Mouse (Mus musculus) midbrain, embryonic 15.5 days (tissue): ENCODE measurements around the gene Pfn1. TPM values are rescaled to one million over a fixed set of nuclear protein-coding genes. Genes with fewer than 3 reads are reported as not detected.

Experiments used
- ATAC-seq: fragments of 200-750 bp; cut with Nextera tagmentation; replicated peaks from 2 replicates; pipeline ENCODE4 v1.8.0; 2017; ENCODE audit warnings: moderate TSS enrichment
- H3K27ac ChIP-seq: fragments of 300-500 bp; sonication (generic); 2 replicates; pipeline ENCODE4 v1.5.1; 2015; ENCODE audit warnings: mild to moderate bottlenecking, inconsistent platforms
- H3K27me3 ChIP-seq: fragments of 300-500 bp; sonication (generic); replicated peaks from 2 replicates; pipeline ENCODE4 v1.6.1; 2015; ENCODE audit warnings: inconsistent platforms
- H3K36me3 ChIP-seq: fragments of 300-500 bp; sonication (generic); replicated peaks from 2 replicates; pipeline ENCODE4 v1.6.1; 2015; ENCODE audit warnings: inconsistent platforms
- H3K4me1 ChIP-seq: fragments of 300-500 bp; sonication (generic); 2 replicates; pipeline ENCODE4 v1.6.1; 2015; ENCODE audit warnings: inconsistent platforms
- H3K4me2 ChIP-seq: fragments of 300-500 bp; sonication (generic); 2 replicates; pipeline ENCODE4 v1.6.1; 2015; ENCODE audit warnings: inconsistent platforms, mild to moderate bottlenecking, moderate library complexity
- H3K4me3 ChIP-seq: fragments of 300-500 bp; sonication (generic); 2 replicates; pipeline ENCODE4 v1.5.1; 2015; ENCODE audit warnings: mild to moderate bottlenecking, inconsistent platforms
- H3K9ac ChIP-seq: fragments of 300-500 bp; sonication (generic); 2 replicates; pipeline ENCODE4 v1.6.1; 2015; ENCODE audit warnings: mild to moderate bottlenecking, inconsistent platforms
- H3K9me3 ChIP-seq: fragments of 300-500 bp; sonication (generic); 2 replicates; pipeline ENCODE4 v1.6.1; 2016; ENCODE audit warnings: inconsistent platforms
- WGBS: fragments of 180-500 bp; shearing (Covaris S2); methylation state at CpG from one replicate; pipeline ENCODE4 v1.1.7; 2015; ENCODE audit warnings: mixed read lengths; 5-methylcytosine and 5-hydroxymethylcytosine counted together
- polyA plus RNA-seq: library from polyadenylated mRNA; unstranded; fragments of >200 nt; fragmentation: Nextera tagmentation; extraction: Ambion mirVana; gene quantifications from 2 replicates; pipeline ENCODE4 v1.2.1, GENCODE M21; 2015

The Pfn1 gene
- 659 and 665 TPM in 2 replicates for polyA plus RNA-seq

GRCm38 (mm10) chr11:70654198-70654922, at the start of gene Pfn1:
Pfn1 (minus strand) TSS chr11:70654644.
- peaks cover 38% of the 10 kb centered on the region for H3K4me1 ChIP-seq
- WGBS: under 1% methylated on average over 61 of the region's 61 CpGs

GRCm38 (mm10) chr11:70702781-70703180, 48.3 kb upstream of the Pfn1 start:
- H3K4me3 ChIP-seq: no peak overlapping the region
- WGBS: 69% methylated on average over 6 of the region's 6 CpGs

More at GRCm38 (mm10) chr11:70654198-70654922, at the start of gene Pfn1:
- peak within 1 kb of the TSS; percentile 93 for H3K4me2 ChIP-seq
- peaks cover 26% of the 10 kb centered on the region for H3K36me3 ChIP-seq
- H3K27ac ChIP-seq: peak within 1 kb of the TSS; percentile 97
- no peaks in the 10 kb centered on the region for H3K9me3 ChIP-seq
- peak; percentile 61 for ATAC-seq
- H3K27me3 ChIP-seq: 0 out of 2 replicates have a peak, but pooled peaks cover 2% of the 10 kb centered on the region
- H3K4me3 ChIP-seq: peak within 1 kb of the TSS; percentile 99
- H3K9ac ChIP-seq: peak within 1 kb of the TSS; percentile 99

GRCm38 (mm10) chr11:70701984-70702733, 47.7 kb upstream of the Pfn1 start:
- H3K9ac ChIP-seq: peak overlapping the region; percentile 92; the same call in 1 of the 2 replicates
- no peak overlapping the region for H3K27ac ChIP-seq
- peak overlapping the region; percentile 97 for H3K4me3 ChIP-seq
- peaks cover 13% of the 10 kb centered on the region; the same call in 1 of the 2 replicates for H3K36me3 ChIP-seq
- H3K4me1 ChIP-seq: peaks cover 24% of the 10 kb centered on the region
- H3K4me2 ChIP-seq: peak overlapping the region; percentile 90
- no peak for ATAC-seq
- H3K27me3 ChIP-seq: no peaks in the 10 kb centered on the region
- 85% methylated on average over 6 of the region's 6 CpGs for WGBS
- no peaks in the 10 kb centered on the region for H3K9me3 ChIP-seq

More at GRCm38 (mm10) chr11:70702781-70703180, 48.3 kb upstream of the Pfn1 start:
- peaks cover 18% of the 10 kb centered on the region; the same call in 1 of the 2 replicates for H3K36me3 ChIP-seq
- no peak overlapping the region for H3K27ac ChIP-seq
- H3K4me1 ChIP-seq: peaks cover 24% of the 10 kb centered on the region
- H3K4me2 ChIP-seq: peak overlapping the region; percentile 90
- H3K9ac ChIP-seq: peak overlapping the region; percentile 16; the same call in 1 of the 2 replicates
- H3K9me3 ChIP-seq: no peaks in the 10 kb centered on the region
- no peaks in the 10 kb centered on the region for H3K27me3 ChIP-seq
- ATAC-seq: no peak

GRCm38 (mm10) chr11:70701221-70701955, 46.9 kb upstream of the Pfn1 start:
- Histone ChIP-seq H3K36me3 (peaks cover 6% of the 10 kb centered on the region; the same call in 1 of the 2 replicates), H3K27ac (peak overlapping the region; percentile 92; the same call in 1 of the 2 replicates), H3K9ac (peak overlapping the region; percentile 92), H3K4me3 (peak overlapping the region; percentile 97), H3K4me1 (peaks cover 24% of the 10 kb centered on the region), H3K4me2 (peak overlapping the region; percentile 90), H3K27me3 (no peaks in the 10 kb centered on the region), H3K9me3 (no peaks in the 10 kb centered on the region)
- no peak for ATAC-seq
- 11% methylated on average over 10 of the region's 10 CpGs for WGBS

- ATAC-seq: peak; percentile 57
- Histone ChIP-seq H3K9me3 (no peaks in the 10 kb centered on the region), H3K4me2 (peak overlapping the region; percentile 90), H3K36me3 (peaks cover 4% of the 10 kb centered on the region; the same call in 1 of the 2 replicates), H3K4me1 (peaks cover 24% of the 10 kb centered on the region), H3K27me3 (no peaks in the 10 kb centered on the region), H3K9ac (peak overlapping the region; percentile 92), H3K27ac (peak overlapping the region; percentile 92), H3K4me3 (peak overlapping the region; percentile 97)
- under 1% methylated on average over 34 of the region's 34 CpGs for WGBS
Observed at GRCm38 (mm10) chr11:70700613-70701012, 46.2 kb upstream of the Pfn1 start.

- peak; percentile 95 for ATAC-seq
- Histone ChIP-seq H3K27ac (peak within 1 kb of the TSS; percentile 92), H3K36me3 (0 out of 2 replicates have a peak, but pooled peaks cover 3% of the 10 kb centered on the region), H3K27me3 (no peaks in the 10 kb centered on the region), H3K9ac (peak within 1 kb of the TSS; percentile 92), H3K4me3 (peak within 1 kb of the TSS; percentile 97), H3K4me1 (peaks cover 24% of the 10 kb centered on the region), H3K4me2 (peak within 1 kb of the TSS; percentile 90), H3K9me3 (no peaks in the 10 kb centered on the region)
- 1% methylated on average over 64 of the region's 69 CpGs for WGBS
Observed at GRCm38 (mm10) chr11:70699722-70700556, 45.5 kb upstream of the Pfn1 start, which contains the start of the genes Inca1 and Kif1c. Inca1 (minus strand) TSS chr11:70700155. Kif1c (plus strand) TSS chr11:70700548.

- no peaks in the 10 kb centered on the region for H3K36me3 ChIP-seq
- H3K4me3 ChIP-seq: no peak overlapping the region
- 0 out of 2 replicates have a peak overlapping the region, but pooled peaks have one; percentile 90 for H3K4me2 ChIP-seq
- no peaks in the 10 kb centered on the region for H3K9me3 ChIP-seq
- ATAC-seq: no peak
- H3K27ac ChIP-seq: no peak overlapping the region
- H3K27me3 ChIP-seq: no peaks in the 10 kb centered on the region
- peaks cover 24% of the 10 kb centered on the region for H3K4me1 ChIP-seq
- 75% methylated on average over 2 of the region's 2 CpGs for WGBS
- no peak overlapping the region for H3K9ac ChIP-seq
Observed at GRCm38 (mm10) chr11:70699051-70699450, 44.6 kb upstream of the Pfn1 start.

GRCm38 (mm10) chr11:70697376-70697775, 42.9 kb upstream of the Pfn1 start:
- no peak overlapping the region for H3K9ac ChIP-seq
- no peak overlapping the region for H3K4me2 ChIP-seq
- H3K4me3 ChIP-seq: no peak overlapping the region
- no peaks in the 10 kb centered on the region for H3K36me3 ChIP-seq
- WGBS: 71% methylated on average over 3 of the region's 3 CpGs
- ATAC-seq: no peak
- H3K9me3 ChIP-seq: no peaks in the 10 kb centered on the region
- H3K4me1 ChIP-seq: peaks cover 20% of the 10 kb centered on the region
- H3K27ac ChIP-seq: no peak overlapping the region
- H3K27me3 ChIP-seq: no peaks in the 10 kb centered on the region

GRCm38 (mm10) chr11:70693504-70693903, 39.1 kb upstream of the Pfn1 start:
- Histone ChIP-seq H3K4me1 (peaks cover 8% of the 10 kb centered on the region), H3K9me3 (no peaks in the 10 kb centered on the region), H3K27ac (no peak overlapping the region), H3K4me3 (no peak overlapping the region), H3K27me3 (no peaks in the 10 kb centered on the region), H3K4me2 (no peak overlapping the region), H3K36me3 (no peaks in the 10 kb centered on the region), H3K9ac (no peak overlapping the region)
- no peak for ATAC-seq
- WGBS: 81% methylated on average over 3 of the region's 3 CpGs

- Histone ChIP-seq H3K9me3 (no peaks in the 10 kb centered on the region), H3K9ac (no peak overlapping the region), H3K4me1 (peaks cover 28% of the 10 kb centered on the region), H3K4me2 (no peak overlapping the region), H3K27me3 (no peaks in the 10 kb centered on the region), H3K4me3 (no peak overlapping the region), H3K27ac (no peak overlapping the region), H3K36me3 (peaks cover 7% of the 10 kb centered on the region; the same call in 1 of the 2 replicates)
- WGBS: 47% methylated on average over 4 of the region's 4 CpGs
- ATAC-seq: no peak
Observed at GRCm38 (mm10) chr11:70689578-70689977, 35.1 kb upstream of the Pfn1 start.

GRCm38 (mm10) chr11:70688372-70688771, 33.9 kb upstream of the Pfn1 start:
- peaks cover 28% of the 10 kb centered on the region for H3K4me1 ChIP-seq
- 10% methylated on average over 8 of the region's 8 CpGs for WGBS
- H3K4me3 ChIP-seq: peak overlapping the region; percentile 84
- H3K27me3 ChIP-seq: no peaks in the 10 kb centered on the region
- H3K36me3 ChIP-seq: peaks cover 11% of the 10 kb centered on the region
- H3K27ac ChIP-seq: peak overlapping the region; percentile 86
- peak overlapping the region; percentile 87 for H3K4me2 ChIP-seq
- peak overlapping the region; percentile 86 for H3K9ac ChIP-seq
- ATAC-seq: no peak
- no peaks in the 10 kb centered on the region for H3K9me3 ChIP-seq
